Mouse (Mus musculus) cerebellum, adult 2 months (tissue): ENCODE data around the gene Lbhd2. TPM values are rescaled to one million over a fixed set of nuclear protein-coding genes. Genes with fewer than 3 reads are reported as not detected.

ENCODE experiments used
- DNase-seq, 2 experiments: peaks; one replicate each; pipeline ENCODE4 v3.0.0; 2021
- H3K27ac ChIP-seq: fragments of 200-500 bp; 2 replicates; pipeline ENCODE4 v1.5.1; 2012; ENCODE audit warnings: low read length, control low read depth, inconsistent platforms; ENCODE audit not compliant: insufficient read depth
- H3K27me3 ChIP-seq: fragments of 200-500 bp; 2 replicates; pipeline ENCODE4 v1.6.1; 2012; ENCODE audit warnings: inconsistent platforms, mild to moderate bottlenecking, low read length, moderate library complexity; ENCODE audit not compliant: control insufficient read depth, insufficient read depth
- H3K4me1 ChIP-seq: fragments of 200-500 bp; 2 replicates; pipeline ENCODE4 v1.6.1; 2011; ENCODE audit warnings: low read length; ENCODE audit not compliant: control insufficient read depth, insufficient read depth
- H3K4me3 ChIP-seq: fragments of 200-500 bp; replicated peaks from 2 replicates; pipeline ENCODE3; 2011; ENCODE audit warnings: mild to moderate bottlenecking, low read depth, low read length, control low read depth; ENCODE audit not compliant: insufficient read depth
- CTCF ChIP-seq: fragments of 200-500 bp; IDR thresholded peaks from 2 replicates; pipeline ENCODE4 v1.5.1; 2011; ENCODE audit warnings: low read depth, mild to moderate bottlenecking, control low read depth, low read length, moderate library complexity, borderline replicate concordance; ENCODE audit not compliant: insufficient read depth
- POLR2A ChIP-seq: fragments of 200-500 bp; IDR thresholded peaks from 2 replicates; pipeline ENCODE4 v1.6.1; 2011; ENCODE audit warnings: low read length, control low read depth, borderline replicate concordance; ENCODE audit not compliant: insufficient read depth
- WGBS: fragments of 180-500 bp; shearing (Covaris S2); methylation state at CpG from one replicate; pipeline ENCODE4 v1.1.7; 2018; 5-methylcytosine and 5-hydroxymethylcytosine counted together
- polyA plus RNA-seq: library from polyadenylated mRNA; depleted of rRNA; stranded (reverse); fragments of >200 nt; gene quantifications from 2 replicates; pipeline ENCODE4 v1.2.3, GENCODE M21; 2012

The Lbhd2 gene
- polyA plus RNA-seq, 1 experiment: 2.5 TPM

DNA sequence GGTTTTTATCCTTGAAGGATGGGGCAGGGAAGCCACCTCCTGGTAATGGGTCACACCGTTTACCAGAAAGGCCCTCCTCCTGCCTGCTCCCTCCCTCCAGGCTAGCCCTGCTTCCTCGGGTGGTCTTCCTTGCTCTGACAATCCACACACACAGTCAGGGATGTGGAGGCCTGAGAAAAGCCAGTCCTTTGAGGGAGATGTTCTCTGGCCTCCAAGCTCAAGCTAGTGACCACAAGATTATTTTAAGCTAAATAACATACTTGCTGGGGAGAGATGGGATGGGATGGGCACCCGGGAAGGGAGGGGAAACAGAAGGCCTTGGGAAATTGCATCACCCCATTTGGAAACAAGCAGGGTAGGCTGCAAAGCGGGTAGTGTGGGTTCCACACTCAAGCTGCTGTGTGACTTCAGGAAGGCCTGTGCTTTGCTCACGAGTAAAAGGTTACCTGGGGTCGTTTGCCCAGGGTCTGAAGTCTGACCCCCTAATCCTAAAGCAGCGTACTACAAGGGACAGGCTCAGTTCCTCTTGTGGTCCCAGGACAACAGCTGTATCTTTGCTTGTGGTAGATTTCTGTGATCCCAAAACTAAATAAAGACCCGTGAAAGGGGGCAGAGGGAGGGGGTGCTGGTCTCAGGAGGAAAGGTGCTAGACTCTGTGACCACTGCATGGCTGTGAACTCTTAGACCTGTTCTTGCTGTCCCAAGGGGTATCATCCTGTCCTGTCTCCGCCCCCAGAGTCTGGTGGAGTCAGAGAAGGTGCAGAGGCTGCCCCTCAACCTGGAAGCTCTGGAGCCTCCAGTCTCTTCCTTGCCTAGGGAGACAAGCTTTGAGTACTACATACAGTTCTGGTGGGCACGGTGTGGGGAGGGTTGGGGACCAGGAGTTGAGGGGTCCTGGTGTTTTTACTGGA, 37.6 kb downstream of the Lbhd2 start:
- WGBS: 59% methylated on average over 10 of the region's 10 CpGs
- DNase-seq: no peak
- no peak for TF ChIP-seq POLR2A
- TF ChIP-seq CTCF: no peak
- Histone ChIP-seq H3K27ac (no peak overlapping the region), H3K4me1 (0 out of 2 replicates have a peak, but pooled peaks cover 5% of the 10 kb centered on the region), H3K4me3 (no peak overlapping the region), H3K27me3 (peaks cover 2% of the 10 kb centered on the region; the same call in 1 of the 2 replicates)

- 6% methylated on average over 52 of the region's 52 CpGs for WGBS
- H3K4me1 ChIP-seq: 0 out of 2 replicates have a peak, but pooled peaks cover 5% of the 10 kb centered on the region
- TF ChIP-seq POLR2A (no peak), CTCF (no peak)
- no peak overlapping the region for H3K4me3 ChIP-seq
- DNase-seq: no peak
- no peak overlapping the region for H3K27ac ChIP-seq
- peaks cover 2% of the 10 kb centered on the region; the same call in 1 of the 2 replicates for H3K27me3 ChIP-seq
Measured at GRCm38 (mm10) chr12:111445161-111445889, 38.7 kb downstream of the Lbhd2 start.

- H3K27me3 ChIP-seq: peaks cover 2% of the 10 kb centered on the region; the same call in 1 of the 2 replicates
- TF ChIP-seq CTCF: no peak
- TF ChIP-seq POLR2A: no peak
- H3K27ac ChIP-seq: no peak overlapping the region
- DNase-seq: no peak
- no peak overlapping the region for H3K4me3 ChIP-seq
- 10% methylated on average over 27 of the region's 27 CpGs for WGBS
- 0 out of 2 replicates have a peak, but pooled peaks cover 5% of the 10 kb centered on the region for H3K4me1 ChIP-seq
Measured at GRCm38 (mm10) chr12:111445890-111446613, 39.4 kb downstream of the Lbhd2 start.

GRCm38 (mm10) chr12:111446745-111447144, 40.1 kb downstream of the Lbhd2 start:
- peaks cover 2% of the 10 kb centered on the region; the same call in 1 of the 2 replicates for H3K27me3 ChIP-seq
- 26% methylated on average over 5 of the region's 5 CpGs for WGBS
- H3K27ac ChIP-seq: no peak overlapping the region
- DNase-seq: no peak
- 0 out of 2 replicates have a peak, but pooled peaks cover 5% of the 10 kb centered on the region for H3K4me1 ChIP-seq
- H3K4me3 ChIP-seq: no peak overlapping the region
- TF ChIP-seq POLR2A: no peak
- no peak for TF ChIP-seq CTCF

DNA sequence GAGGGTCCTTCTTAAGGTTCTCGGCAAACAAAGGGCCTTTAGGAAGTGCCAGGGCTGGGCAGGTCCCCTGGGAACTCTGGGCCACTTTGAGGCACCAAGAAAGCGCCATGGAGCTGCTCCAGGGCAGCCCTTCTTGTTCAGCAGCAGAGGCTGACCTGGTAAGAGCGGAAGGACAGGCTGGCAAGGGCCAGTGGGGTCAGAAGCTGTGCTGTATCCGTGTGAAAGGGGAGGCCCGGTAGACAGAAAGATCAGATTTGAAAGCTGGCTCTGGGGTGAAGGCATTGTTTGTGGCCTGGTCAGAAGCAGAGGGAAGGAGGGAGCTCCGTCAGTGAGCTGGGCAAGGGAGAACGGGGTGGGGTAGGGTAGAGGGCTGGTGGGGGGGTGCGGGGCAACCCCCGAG, 40.7 kb downstream of the Lbhd2 start:
- no peak overlapping the region for H3K27ac ChIP-seq
- TF ChIP-seq POLR2A (no peak), CTCF (no peak)
- peaks cover 2% of the 10 kb centered on the region; the same call in 1 of the 2 replicates for H3K27me3 ChIP-seq
- DNase-seq: no peak
- whole genome bisulfite sequencing: 45% methylated on average over 9 of the region's 9 CpGs
- no peak overlapping the region for H3K4me3 ChIP-seq
- H3K4me1 ChIP-seq: 0 out of 2 replicates have a peak, but pooled peaks cover 5% of the 10 kb centered on the region

DNA sequence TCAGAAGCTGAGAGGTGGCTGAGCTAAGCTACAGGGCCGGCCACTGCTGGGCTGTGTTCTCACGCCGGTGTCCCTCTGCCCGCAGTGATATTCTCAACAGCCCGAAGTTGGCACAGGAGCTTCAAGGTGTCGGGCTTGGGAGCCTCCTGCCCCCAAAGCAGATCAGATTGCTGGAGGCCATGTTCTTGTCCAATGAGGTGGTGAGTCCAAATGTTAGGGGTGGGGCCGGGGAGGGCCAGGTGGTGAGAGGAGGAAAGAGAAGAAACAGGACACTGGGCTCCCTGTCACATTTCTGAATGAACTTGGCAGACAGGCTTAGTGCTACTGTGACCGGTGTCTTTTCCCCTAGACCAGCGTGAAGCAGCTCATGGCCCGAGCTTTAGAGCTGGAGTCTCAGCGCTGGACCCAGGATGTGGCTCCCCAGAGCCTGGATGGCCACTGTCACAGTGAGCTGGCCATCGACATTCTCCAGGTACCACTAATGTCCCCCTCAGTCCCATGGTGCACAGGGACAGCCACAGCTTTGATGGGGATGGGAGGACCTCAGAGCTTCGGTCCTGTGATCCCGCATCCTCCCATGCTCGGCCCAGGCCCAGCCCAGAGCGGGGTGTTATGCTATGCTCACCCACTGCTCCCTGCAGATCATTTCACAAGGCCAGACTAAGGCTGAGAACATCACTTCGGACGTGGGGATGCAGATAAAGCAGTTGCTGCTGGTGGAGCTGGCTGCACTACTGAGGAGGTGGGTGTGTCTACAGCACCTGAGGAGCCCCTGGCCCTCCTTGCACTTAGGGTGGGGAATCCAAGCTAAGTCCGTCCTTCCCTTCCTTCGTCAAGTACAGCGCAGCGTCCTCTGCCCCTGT, 41.5 kb downstream of the Lbhd2 start:
- no peak overlapping the region for H3K4me3 ChIP-seq
- 28% methylated on average over 22 of the region's 22 CpGs for WGBS
- H3K27me3 ChIP-seq: peaks cover 2% of the 10 kb centered on the region; the same call in 1 of the 2 replicates
- no peak for TF ChIP-seq POLR2A
- TF ChIP-seq CTCF: no peak
- 0 out of 2 replicates have a peak, but pooled peaks cover 5% of the 10 kb centered on the region for H3K4me1 ChIP-seq
- H3K27ac ChIP-seq: no peak overlapping the region
- no peak for DNase-seq
